Mouse (Mus musculus): ENCODE results near the gene Immp2l. TPM values are rescaled to one million over a fixed set of nuclear protein-coding genes. Genes with fewer than 3 reads are reported as not detected.

Gene Immp2l
- polyA plus RNA-seq, 1 experiment from 2014 or later: 7.9 TPM

GRCm38 (mm10) chr12:41878493-41878892 lies 854.6 kb downstream of the Immp2l start:
- no peak for ATAC-seq (ENCODE audit: low FRiP score)
- Histone ChIP-seq H3K27me3 (no peaks in the 10 kb centered on the region), H3K4me1 (replicated peaks) (no peaks in the 10 kb centered on the region), H3K9me3 (no peaks in the 10 kb centered on the region), H3K36me3 (no peaks in the 10 kb centered on the region), H3K4me3 (no peak overlapping the region), H3K27ac (no peak overlapping the region), H3K4me2 (no peak overlapping the region), H3K9ac (no peak overlapping the region)
- 76% methylated on average over 3 of the region's 3 CpGs for WGBS

GRCm38 (mm10) chr12:41878972-41879371 lies 855.1 kb downstream of the Immp2l start:
- Histone ChIP-seq H3K36me3 (no peaks in the 10 kb centered on the region), H3K9me3 (no peaks in the 10 kb centered on the region), H3K27ac (no peak overlapping the region), H3K4me1 (replicated peaks) (no peaks in the 10 kb centered on the region), H3K4me2 (no peak overlapping the region), H3K9ac (no peak overlapping the region), H3K4me3 (no peak overlapping the region), H3K27me3 (no peaks in the 10 kb centered on the region)
- 95% methylated on average over 1 of the region's 1 CpGs for WGBS
- ATAC-seq (ENCODE audit: low FRiP score): no peak

GRCm38 (mm10) chr12:41879412-41879811 lies 855.5 kb downstream of the Immp2l start:
- Histone ChIP-seq H3K9me3 (no peaks in the 10 kb centered on the region), H3K27me3 (no peaks in the 10 kb centered on the region), H3K4me3 (no peak overlapping the region), H3K4me2 (no peak overlapping the region), H3K4me1 (replicated peaks) (no peaks in the 10 kb centered on the region), H3K9ac (no peak overlapping the region), H3K27ac (no peak overlapping the region), H3K36me3 (no peaks in the 10 kb centered on the region)
- WGBS: 80% methylated on average over 1 of the region's 1 CpGs
- ATAC-seq (ENCODE audit: low FRiP score): no peak

DNA sequence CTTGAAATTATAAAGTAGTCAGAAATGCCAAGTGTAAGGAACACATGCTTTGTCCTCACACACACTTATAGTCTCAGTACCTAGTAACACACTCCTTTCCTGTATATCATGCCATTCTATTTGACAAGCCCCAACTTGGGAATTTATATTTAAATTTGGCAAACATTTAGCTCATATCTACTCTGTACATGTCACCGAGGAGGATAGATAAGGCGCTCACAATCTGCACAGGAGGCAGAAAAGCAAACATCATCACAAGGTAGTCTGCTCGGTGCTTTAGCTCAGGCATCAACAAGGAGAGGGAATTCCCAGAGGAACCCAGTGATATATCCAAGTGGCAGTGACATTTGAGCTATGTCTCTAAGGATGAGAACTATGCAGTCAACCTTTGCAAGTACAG lies 856.9 kb downstream of the Immp2l start:
- Histone ChIP-seq H3K27ac (no peak overlapping the region), H3K27me3 (no peaks in the 10 kb centered on the region), H3K4me3 (no peak overlapping the region), H3K4me2 (no peak overlapping the region), H3K9ac (no peak overlapping the region), H3K36me3 (no peaks in the 10 kb centered on the region), H3K9me3 (no peaks in the 10 kb centered on the region), H3K4me1 (replicated peaks) (no peaks in the 10 kb centered on the region)
- WGBS: 84% methylated on average over 3 of the region's 3 CpGs
- ATAC-seq (ENCODE audit: low FRiP score): no peak

DNA sequence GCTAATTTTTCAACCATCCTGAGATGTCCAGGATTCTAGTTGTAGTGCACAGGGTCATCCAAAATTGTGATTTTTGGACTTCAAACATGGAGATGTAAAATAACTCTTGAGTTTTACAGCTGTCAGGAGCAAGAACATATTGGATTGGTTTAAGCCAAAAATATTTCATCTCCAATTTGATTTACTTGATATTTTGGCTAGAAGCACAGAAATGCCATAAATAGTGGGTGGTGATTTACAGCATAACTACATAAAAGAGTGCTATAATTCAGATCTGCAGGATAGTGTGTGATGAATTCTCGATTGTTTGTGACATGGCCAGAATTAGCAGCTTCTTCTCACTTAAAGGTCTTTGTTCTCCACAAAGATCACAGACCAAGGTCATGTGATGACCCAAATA lies 884.1 kb downstream of the Immp2l start:
- no peak overlapping the region for H3K27ac ChIP-seq
- ATAC-seq (ENCODE audit: low FRiP score): no peak
- WGBS: 87% methylated on average over 1 of the region's 1 CpGs
- no peak overlapping the region for H3K9ac ChIP-seq
- H3K4me2 ChIP-seq: no peak overlapping the region
- no peaks in the 10 kb centered on the region for H3K4me1 ChIP-seq (replicated peaks)
- no peak overlapping the region for H3K4me3 ChIP-seq
- no peaks in the 10 kb centered on the region for H3K27me3 ChIP-seq
- no peaks in the 10 kb centered on the region for H3K36me3 ChIP-seq
- no peaks in the 10 kb centered on the region for H3K9me3 ChIP-seq

DNA sequence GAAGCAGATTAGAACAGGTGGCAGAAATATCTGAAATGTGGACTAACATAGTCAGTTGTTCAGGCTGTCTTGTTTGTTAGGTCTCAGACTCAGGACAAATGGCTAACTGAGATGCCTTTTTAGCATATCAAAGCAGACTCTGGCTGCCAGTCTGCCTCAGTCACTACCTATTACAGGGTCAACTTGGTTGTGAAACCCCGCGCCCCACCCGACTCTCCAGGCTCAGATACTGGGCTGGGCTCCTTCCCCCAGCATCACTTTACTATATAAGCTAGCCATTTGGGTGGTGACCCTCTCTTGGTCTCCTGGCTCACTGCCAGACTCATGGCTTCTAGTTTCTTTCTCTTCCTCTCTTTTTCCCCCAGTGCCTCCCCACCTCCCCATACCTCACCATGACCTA lies 887.7 kb downstream of the Immp2l start:
- H3K9me3 ChIP-seq: no peaks in the 10 kb centered on the region
- no peak overlapping the region for H3K4me3 ChIP-seq
- H3K4me1 ChIP-seq (replicated peaks): no peaks in the 10 kb centered on the region
- WGBS: 84% methylated on average over 3 of the region's 3 CpGs
- no peak overlapping the region for H3K27ac ChIP-seq
- no peak for ATAC-seq (ENCODE audit: low FRiP score)
- H3K36me3 ChIP-seq: no peaks in the 10 kb centered on the region
- no peaks in the 10 kb centered on the region for H3K27me3 ChIP-seq
- no peak overlapping the region for H3K9ac ChIP-seq
- no peak overlapping the region for H3K4me2 ChIP-seq

- Histone ChIP-seq H3K4me2 (no peak overlapping the region), H3K27me3 (no peaks in the 10 kb centered on the region), H3K9me3 (no peaks in the 10 kb centered on the region), H3K27ac (no peak overlapping the region), H3K4me3 (no peak overlapping the region), H3K9ac (no peak overlapping the region), H3K36me3 (no peaks in the 10 kb centered on the region), H3K4me1 (replicated peaks) (peaks cover 7% of the 10 kb centered on the region; the same call in 1 of the 2 replicates)
- 81% methylated on average over 2 of the region's 2 CpGs for WGBS
- no peak for ATAC-seq (ENCODE audit: low FRiP score)
Observed at GRCm38 (mm10) chr12:41937751-41938150, 913.9 kb downstream of the Immp2l start.

DNA sequence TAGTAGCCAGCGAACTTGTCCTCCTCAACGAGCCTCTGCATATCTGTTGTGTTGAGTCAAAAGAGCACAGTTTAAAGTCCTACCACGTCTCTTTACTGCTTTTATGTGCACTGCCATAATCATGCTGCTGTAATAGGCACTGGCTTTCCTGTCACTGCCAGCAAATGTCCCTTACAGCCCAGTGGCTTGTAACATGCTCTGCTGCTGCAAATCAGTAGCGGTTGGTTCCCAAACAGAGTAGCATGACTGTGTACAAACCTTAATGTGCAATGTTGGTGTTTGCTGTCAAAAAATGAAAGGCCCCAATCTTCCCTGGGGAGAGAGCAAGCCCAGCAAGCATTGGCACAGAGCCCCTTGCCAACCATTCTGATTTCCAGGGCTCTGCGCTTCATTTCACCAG lies 918.0 kb downstream of the Immp2l start:
- H3K36me3 ChIP-seq: no peaks in the 10 kb centered on the region
- no peaks in the 10 kb centered on the region for H3K9me3 ChIP-seq
- 84% methylated on average over 5 of the region's 5 CpGs for WGBS
- H3K4me3 ChIP-seq: no peak overlapping the region
- no peaks in the 10 kb centered on the region for H3K27me3 ChIP-seq
- no peak overlapping the region for H3K9ac ChIP-seq
- peaks cover 7% of the 10 kb centered on the region for H3K4me1 ChIP-seq (replicated peaks)
- 0 out of 2 replicates have a peak, but pooled peaks have one; percentile 36 for ATAC-seq (ENCODE audit: low FRiP score)
- H3K4me2 ChIP-seq: no peak overlapping the region
- H3K27ac ChIP-seq: no peak overlapping the region

GRCm38 (mm10) chr12:41944079-41944672 lies 920.3 kb downstream of the Immp2l start:
- Histone ChIP-seq H3K27me3 (no peaks in the 10 kb centered on the region), H3K4me1 (replicated peaks) (peaks cover 7% of the 10 kb centered on the region), H3K27ac (no peak overlapping the region), H3K36me3 (no peaks in the 10 kb centered on the region), H3K9ac (no peak overlapping the region), H3K9me3 (no peaks in the 10 kb centered on the region), H3K4me2 (no peak overlapping the region), H3K4me3 (no peak overlapping the region)
- no peak for ATAC-seq (ENCODE audit: low FRiP score)
- WGBS: 54% methylated on average over 4 of the region's 4 CpGs

- no peaks in the 10 kb centered on the region for H3K36me3 ChIP-seq
Observed at GRCm38 (mm10) chr12:41946536-41946935, 922.6 kb downstream of the Immp2l start.

GRCm38 (mm10) chr12:41949409-41949808 lies 925.5 kb downstream of the Immp2l start:
- H3K4me3 ChIP-seq: no peak overlapping the region
- no peaks in the 10 kb centered on the region for H3K36me3 ChIP-seq
- H3K4me2 ChIP-seq: no peak overlapping the region
- no peaks in the 10 kb centered on the region for H3K9me3 ChIP-seq
- no peaks in the 10 kb centered on the region for H3K4me1 ChIP-seq (replicated peaks)
- 89% methylated on average over 1 of the region's 1 CpGs for WGBS
- H3K27ac ChIP-seq: no peak overlapping the region
- H3K9ac ChIP-seq: no peak overlapping the region
- no peaks in the 10 kb centered on the region for H3K27me3 ChIP-seq
- ATAC-seq (ENCODE audit: low FRiP score): no peak

More at GRCm38 (mm10) chr12:41946536-41946935, 922.6 kb downstream of the Immp2l start:
- H3K4me3 ChIP-seq: no peak overlapping the region
- H3K4me2 ChIP-seq: no peak overlapping the region
- H3K9ac ChIP-seq: no peak overlapping the region
- H3K4me1 ChIP-seq (replicated peaks): peaks cover 7% of the 10 kb centered on the region
- no peaks in the 10 kb centered on the region for H3K9me3 ChIP-seq
- no peak overlapping the region for H3K27ac ChIP-seq
- no peak for ATAC-seq (ENCODE audit: low FRiP score)
- H3K27me3 ChIP-seq: no peaks in the 10 kb centered on the region

DNA sequence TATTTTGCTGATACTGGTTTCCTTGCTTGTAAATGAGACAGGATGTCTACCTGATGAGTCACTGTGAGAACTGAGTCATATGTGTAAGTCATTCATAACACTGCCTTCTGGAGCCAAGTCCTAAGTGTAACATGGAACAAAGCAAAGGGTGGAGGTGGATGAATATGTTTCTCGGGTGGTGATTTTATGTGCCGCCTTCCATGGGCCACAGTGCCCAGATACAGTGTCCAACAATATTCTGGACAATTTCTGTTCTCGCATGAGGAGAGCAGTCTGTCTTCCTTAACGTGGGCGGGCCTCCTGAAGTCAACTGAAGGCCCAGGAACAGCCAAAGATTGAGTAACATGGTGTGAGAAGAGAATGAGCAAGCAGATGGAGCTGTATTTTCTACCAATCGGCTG lies 926.0 kb downstream of the Immp2l start:
- Histone ChIP-seq H3K9me3 (no peaks in the 10 kb centered on the region), H3K27ac (no peak overlapping the region), H3K27me3 (no peaks in the 10 kb centered on the region), H3K4me3 (no peak overlapping the region), H3K9ac (no peak overlapping the region), H3K36me3 (no peaks in the 10 kb centered on the region), H3K4me1 (replicated peaks) (no peaks in the 10 kb centered on the region), H3K4me2 (no peak overlapping the region)
- 91% methylated on average over 6 of the region's 6 CpGs for WGBS
- no peak for ATAC-seq (ENCODE audit: low FRiP score)

GRCm38 (mm10) chr12:41950726-41951125 lies 926.8 kb downstream of the Immp2l start:
- Histone ChIP-seq H3K4me3 (no peak overlapping the region), H3K4me1 (replicated peaks) (no peaks in the 10 kb centered on the region), H3K9me3 (no peaks in the 10 kb centered on the region), H3K27ac (no peak overlapping the region), H3K36me3 (no peaks in the 10 kb centered on the region), H3K9ac (no peak overlapping the region), H3K4me2 (no peak overlapping the region), H3K27me3 (no peaks in the 10 kb centered on the region)
- no peak for ATAC-seq (ENCODE audit: low FRiP score)
- 95% methylated on average over 2 of the region's 2 CpGs for WGBS

Measured in hindbrain, embryonic 13.5 days (tissue).